Mouse (Mus musculus): ENCODE data around the gene Svop.

DNA sequence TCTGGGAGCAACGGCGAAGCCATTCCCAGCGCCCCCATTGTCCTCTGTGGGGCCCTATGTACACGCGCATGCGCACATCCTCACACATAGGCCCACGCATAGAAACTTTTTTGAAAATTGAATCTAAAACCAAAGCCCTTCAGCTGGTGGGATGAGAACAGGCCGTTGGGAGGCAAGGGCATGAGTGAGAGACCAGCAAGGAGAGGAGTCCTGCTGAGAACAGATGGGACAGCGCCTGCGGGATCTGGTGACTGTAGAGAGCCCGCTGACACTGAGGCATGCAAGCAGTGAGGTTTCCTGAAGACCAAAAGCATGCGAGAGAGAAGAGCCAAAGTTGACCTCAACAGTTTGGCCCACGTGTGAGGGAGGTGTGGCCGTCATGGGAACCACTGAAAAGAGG, 5.9 kb downstream of the Svop start:
- no peak for TF ChIP-seq EP300 (optimal IDR thresholded peaks at IDR 0.05)
- TF ChIP-seq CTCF (IDR thresholded peaks at IDR 0.05; ENCODE audit: low read depth) = no peak
